Mouse (Mus musculus): ENCODE results near the gene Rrnad1. TPM values are rescaled to one million over a fixed set of nuclear protein-coding genes. Genes with fewer than 3 reads are reported as not detected.

Rrnad1 gene
- polyA plus RNA-seq, 1 experiment, result 17.3 TPM

DNA sequence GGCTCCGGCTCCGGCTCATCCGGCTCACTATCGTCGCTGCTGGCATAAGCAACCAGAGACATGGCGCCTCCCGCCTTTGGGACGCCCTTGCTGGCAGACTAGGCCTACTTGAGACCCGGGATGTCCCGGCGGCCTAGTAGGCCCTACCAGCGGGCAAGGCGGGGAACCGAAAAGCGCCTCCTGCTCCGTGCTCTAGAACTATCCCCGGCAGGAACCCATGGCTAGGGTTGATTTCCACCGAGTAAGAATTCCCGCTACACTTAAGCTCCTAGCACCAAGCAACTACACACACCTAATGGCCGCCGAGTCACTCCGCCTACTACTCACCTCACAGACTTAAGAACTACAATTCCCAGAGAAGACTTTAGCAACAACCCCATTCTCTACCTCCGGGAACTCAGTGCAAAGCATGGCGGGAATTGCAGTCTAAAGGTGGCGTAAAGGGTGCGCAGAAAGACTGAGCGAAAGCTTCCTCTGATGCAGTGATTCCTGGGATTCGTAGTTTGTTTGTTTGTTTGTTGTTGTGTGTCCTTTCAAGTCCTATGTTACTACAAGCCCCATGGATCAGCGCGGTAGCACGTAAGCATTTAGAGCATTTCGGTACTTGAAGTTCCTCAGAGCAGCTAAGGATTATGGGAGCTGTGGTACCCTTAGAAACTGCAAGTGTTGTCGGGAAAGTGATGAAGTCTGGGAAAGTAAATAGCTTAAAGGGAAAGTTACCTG, 45.1 kb downstream of the Rrnad1 start, which contains the start of gene Prcc:
Gene Prcc (minus strand): TSS at position 328 of the 723 bp plus-strand sequence.
- peaks cover 2% of the 10 kb centered on the region for H3K36me3 ChIP-seq (ENCODE audit: control insufficient read depth, insufficient read depth, low read length)
- H3K27ac ChIP-seq (ENCODE audit: insufficient read depth, low read depth, low read length), result peak within 1 kb of the TSS; percentile 72
- peaks cover 7% of the 10 kb centered on the region; the same call in 1 of the 2 replicates for H3K4me1 ChIP-seq (ENCODE audit: control insufficient read depth, insufficient read depth, insufficient read length, low read length)
- WGBS, result under 1% methylated on average over 33 of the region's 33 CpGs
- TF ChIP-seq POLR2A (IDR thresholded peaks at IDR 0.05; ENCODE audit: low read depth, low read length) (peak; percentile 76), CTCF (IDR thresholded peaks at IDR 0.05; ENCODE audit: extremely low read depth, insufficient read length, insufficient replicate concordance, low read depth, low read length) (no peak)
- peak within 1 kb of the TSS; percentile 79 for H3K4me3 ChIP-seq (ENCODE audit: low read depth, low read length)
- H3K27me3 ChIP-seq (ENCODE audit: control insufficient read depth, insufficient read depth, low read length), result no peaks in the 10 kb centered on the region

GRCm38 (mm10) chr3:87884708-87885251, 45.7 kb downstream of the Rrnad1 start:
- Histone ChIP-seq H3K27me3 (ENCODE audit: control insufficient read depth, insufficient read depth, low read length) (no peaks in the 10 kb centered on the region), H3K36me3 (ENCODE audit: control insufficient read depth, insufficient read depth, low read length) (peaks cover 6% of the 10 kb centered on the region), H3K4me3 (ENCODE audit: low read depth, low read length) (peak overlapping the region; percentile 79), H3K27ac (ENCODE audit: insufficient read depth, low read depth, low read length) (peak overlapping the region; percentile 72), H3K4me1 (ENCODE audit: control insufficient read depth, insufficient read depth, insufficient read length, low read length) (peaks cover 7% of the 10 kb centered on the region; the same call in 1 of the 2 replicates)
- WGBS, result under 1% methylated on average over 26 of the region's 28 CpGs
- TF ChIP-seq POLR2A (IDR thresholded peaks at IDR 0.05; ENCODE audit: low read depth, low read length) (no peak), CTCF (IDR thresholded peaks at IDR 0.05; ENCODE audit: extremely low read depth, insufficient read length, insufficient replicate concordance, low read depth, low read length) (no peak)

DNA sequence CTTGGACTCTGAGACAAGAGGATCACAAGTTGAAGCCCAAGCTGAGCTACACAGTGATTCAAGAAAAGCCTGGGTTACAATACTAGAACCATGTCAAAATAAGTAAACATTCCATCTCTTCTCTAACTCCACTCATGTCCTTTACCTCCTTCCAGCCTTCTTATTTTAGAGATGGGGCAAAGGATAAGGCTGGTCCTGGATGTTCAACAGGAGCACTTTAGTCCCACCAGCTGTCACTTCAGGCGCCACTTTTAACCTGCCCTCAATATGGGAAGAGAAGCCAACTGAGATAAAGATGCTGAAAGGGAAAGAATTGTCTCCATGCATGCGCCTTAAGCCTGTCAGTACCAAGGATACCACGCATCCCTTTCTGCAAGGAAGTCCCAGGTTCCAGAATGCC, 46.2 kb downstream of the Rrnad1 start:
- peaks cover 7% of the 10 kb centered on the region; the same call in 1 of the 2 replicates for H3K4me1 ChIP-seq (ENCODE audit: control insufficient read depth, insufficient read depth, insufficient read length, low read length)
- H3K27me3 ChIP-seq (ENCODE audit: control insufficient read depth, insufficient read depth, low read length), result no peaks in the 10 kb centered on the region
- peaks cover 6% of the 10 kb centered on the region for H3K36me3 ChIP-seq (ENCODE audit: control insufficient read depth, insufficient read depth, low read length)
- under 1% methylated on average over 3 of the region's 3 CpGs for WGBS
- H3K4me3 ChIP-seq (ENCODE audit: low read depth, low read length), result peak overlapping the region; percentile 79
- TF ChIP-seq CTCF (IDR thresholded peaks at IDR 0.05; ENCODE audit: extremely low read depth, insufficient read length, insufficient replicate concordance, low read depth, low read length) (no peak), POLR2A (IDR thresholded peaks at IDR 0.05; ENCODE audit: low read depth, low read length) (no peak)
- no peak overlapping the region for H3K27ac ChIP-seq (ENCODE audit: insufficient read depth, low read depth, low read length)

GRCm38 (mm10) chr3:87877730-87878129, 52.8 kb downstream of the Rrnad1 start:
- Histone ChIP-seq H3K4me3 (ENCODE audit: low read depth, low read length) (no peak overlapping the region), H3K36me3 (ENCODE audit: control insufficient read depth, insufficient read depth, low read length) (peaks cover 14% of the 10 kb centered on the region), H3K27ac (ENCODE audit: insufficient read depth, low read depth, low read length) (no peak overlapping the region), H3K4me1 (ENCODE audit: control insufficient read depth, insufficient read depth, insufficient read length, low read length) (no peaks in the 10 kb centered on the region), H3K27me3 (ENCODE audit: control insufficient read depth, insufficient read depth, low read length) (no peaks in the 10 kb centered on the region)
- TF ChIP-seq POLR2A (IDR thresholded peaks at IDR 0.05; ENCODE audit: low read depth, low read length) (no peak), CTCF (IDR thresholded peaks at IDR 0.05; ENCODE audit: extremely low read depth, insufficient read length, insufficient replicate concordance, low read depth, low read length) (no peak)
- 72% methylated on average over 4 of the region's 4 CpGs for WGBS

Other genes starting within 250 kb of the Rrnad1 start
- 0.03 TPM in 2 replicates for gene Lrrc71, start 182.1 kb downstream of the Rrnad1 start, polyA plus RNA-seq (2012; rRNA removed)
- 0.08 and 0.18 TPM in 2 replicates for gene Ntrk1, start 135.6 kb downstream of the Rrnad1 start, polyA plus RNA-seq (2012; rRNA removed)
- gene Insrr, start 133.8 kb downstream of the Rrnad1 start, polyA plus RNA-seq (2012; rRNA removed), result 1.3 and 2.6 TPM in 2 replicates
- gene Pear1, start 106.4 kb downstream of the Rrnad1 start, polyA plus RNA-seq (2012; rRNA removed), result 13.0 and 20.1 TPM in 2 replicates
- 3.0 and 5.9 TPM in 2 replicates for gene Sh2d2a, start 84.0 kb downstream of the Rrnad1 start, polyA plus RNA-seq (2012; rRNA removed)
- 13.4 and 27.1 TPM in 2 replicates for gene Prcc, start 45.1 kb downstream of the Rrnad1 start, polyA plus RNA-seq (2012; rRNA removed)
- 20.0 and 44.5 TPM in 2 replicates for gene Hdgf, start 24.4 kb downstream of the Rrnad1 start, polyA plus RNA-seq (2012; rRNA removed)
- 12.5 and 25.5 TPM in 2 replicates for gene Mrpl24, start 11.2 kb downstream of the Rrnad1 start, polyA plus RNA-seq (2012; rRNA removed)
- gene Isg20l2, start 403 bp downstream of the Rrnad1 start, polyA plus RNA-seq (2012; rRNA removed), result 3.9 and 7.0 TPM in 2 replicates
- gene Crabp2, start 17.9 kb upstream of the Rrnad1 start, polyA plus RNA-seq (2012; rRNA removed), result 0.10 TPM in 1 of 2 replicates, not detected in the other
- gene Nes, start 40.4 kb upstream of the Rrnad1 start, polyA plus RNA-seq (2012; rRNA removed), result 2.6 and 5.0 TPM in 2 replicates
- gene Bcan, start 69.5 kb upstream of the Rrnad1 start, polyA plus RNA-seq (2012; rRNA removed), result 0.04 and 0.24 TPM in 2 replicates
- not detected in 2 replicates for gene Hapln2, start 96.9 kb upstream of the Rrnad1 start, polyA plus RNA-seq (2012; rRNA removed)
- gene Gpatch4, start 112.4 kb upstream of the Rrnad1 start, polyA plus RNA-seq (2012; rRNA removed), result 3.7 and 4.4 TPM in 2 replicates
- gene Naxe, start 127.8 kb upstream of the Rrnad1 start, polyA plus RNA-seq (2012; rRNA removed), result 25.4 and 41.6 TPM in 2 replicates
- gene Ttc24, start 147.6 kb upstream of the Rrnad1 start, polyA plus RNA-seq (2012; rRNA removed), result not detected in 2 replicates
- 7.1 and 14.6 TPM in 2 replicates for gene Iqgap3, start 151.3 kb upstream of the Rrnad1 start, polyA plus RNA-seq (2012; rRNA removed)
- 61.9 and 89.7 TPM in 2 replicates for gene Mef2d, start 211.7 kb upstream of the Rrnad1 start, polyA plus RNA-seq (2012; rRNA removed)